Mouse (Mus musculus) spleen, postnatal 36 days (tissue): ENCODE data around the gene Pde4d.

Experiments
- DNase-seq, 2 experiments: peaks; one replicate each; pipeline ENCODE4 v3.0.0; 2022; ENCODE audit warnings: low spot score in 2 of 2, mixed read lengths in 1 of 2

Gene Pde4d

GRCm38 (mm10) chr13:109293011-109293410 lies 843.3 kb downstream of the Pde4d start:
- no peak for DNase-seq

- DNase-seq = no peak
These were observed 846.7 kb downstream of the Pde4d start for GRCm38 (mm10) chr13:109296347-109297037.

- peak; percentile 2 to 6 for DNase-seq
These were observed 849.1 kb downstream of the Pde4d start for GRCm38 (mm10) chr13:109298852-109299251.

- DNase-seq = no peak
These were observed 849.9 kb downstream of the Pde4d start for GRCm38 (mm10) chr13:109299511-109300250.

- no peak for DNase-seq
These were observed 862.8 kb downstream of the Pde4d start for GRCm38 (mm10) chr13:109312542-109312941.

- DNase-seq = no peak
These were observed 865.9 kb downstream of the Pde4d start for GRCm38 (mm10) chr13:109315608-109316007.

- DNase-seq = no peak
These were observed 867.9 kb downstream of the Pde4d start for GRCm38 (mm10) chr13:109317644-109318043.

- DNase-seq = no peak
These were observed 868.8 kb downstream of the Pde4d start for GRCm38 (mm10) chr13:109318434-109318998.

GRCm38 (mm10) chr13:109326061-109326460 lies 876.3 kb downstream of the Pde4d start:
- no peak for DNase-seq

- no peak for DNase-seq
These were observed 881.8 kb downstream of the Pde4d start for GRCm38 (mm10) chr13:109331563-109331962.

- DNase-seq = no peak
These were observed 892.2 kb downstream of the Pde4d start for GRCm38 (mm10) chr13:109341902-109342301.

- no peak for DNase-seq
These were observed 892.7 kb downstream of the Pde4d start for GRCm38 (mm10) chr13:109342469-109342868.

GRCm38 (mm10) chr13:109343596-109343995 lies 893.8 kb downstream of the Pde4d start:
- DNase-seq = peak; percentile 44 to 47

- no peak for DNase-seq
These were observed 898.0 kb downstream of the Pde4d start for GRCm38 (mm10) chr13:109347770-109348169.

- no peak for DNase-seq
These were observed 898.6 kb downstream of the Pde4d start for GRCm38 (mm10) chr13:109348316-109348715.

GRCm38 (mm10) chr13:109350100-109350499 lies 900.4 kb downstream of the Pde4d start:
- DNase-seq = no peak

- no peak for DNase-seq
These were observed 904.3 kb downstream of the Pde4d start for GRCm38 (mm10) chr13:109354017-109354416.

- DNase-seq = no peak
These were observed 906.5 kb downstream of the Pde4d start for GRCm38 (mm10) chr13:109356252-109356651.

GRCm38 (mm10) chr13:109359994-109360393 lies 910.2 kb downstream of the Pde4d start:
- DNase-seq = no peak

GRCm38 (mm10) chr13:109362340-109362739 lies 912.6 kb downstream of the Pde4d start:
- no peak for DNase-seq

GRCm38 (mm10) chr13:109374465-109374864 lies 924.7 kb downstream of the Pde4d start:
- no peak for DNase-seq

GRCm38 (mm10) chr13:109376681-109377080 lies 926.9 kb downstream of the Pde4d start:
- no peak for DNase-seq

- DNase-seq = no peak
These were observed 930.4 kb downstream of the Pde4d start for GRCm38 (mm10) chr13:109380149-109380548.
